Mouse (Mus musculus): ENCODE results near the gene Rangap1. TPM values are rescaled to one million over a fixed set of nuclear protein-coding genes. Genes with fewer than 3 reads are reported as not detected.
A peak's percentile ranks its signal among the peaks of the same experiment; 100 is the strongest.

Gene Rangap1
- polyA plus RNA-seq, 1 experiment from 2014 or later, result 95.7 TPM

DNA sequence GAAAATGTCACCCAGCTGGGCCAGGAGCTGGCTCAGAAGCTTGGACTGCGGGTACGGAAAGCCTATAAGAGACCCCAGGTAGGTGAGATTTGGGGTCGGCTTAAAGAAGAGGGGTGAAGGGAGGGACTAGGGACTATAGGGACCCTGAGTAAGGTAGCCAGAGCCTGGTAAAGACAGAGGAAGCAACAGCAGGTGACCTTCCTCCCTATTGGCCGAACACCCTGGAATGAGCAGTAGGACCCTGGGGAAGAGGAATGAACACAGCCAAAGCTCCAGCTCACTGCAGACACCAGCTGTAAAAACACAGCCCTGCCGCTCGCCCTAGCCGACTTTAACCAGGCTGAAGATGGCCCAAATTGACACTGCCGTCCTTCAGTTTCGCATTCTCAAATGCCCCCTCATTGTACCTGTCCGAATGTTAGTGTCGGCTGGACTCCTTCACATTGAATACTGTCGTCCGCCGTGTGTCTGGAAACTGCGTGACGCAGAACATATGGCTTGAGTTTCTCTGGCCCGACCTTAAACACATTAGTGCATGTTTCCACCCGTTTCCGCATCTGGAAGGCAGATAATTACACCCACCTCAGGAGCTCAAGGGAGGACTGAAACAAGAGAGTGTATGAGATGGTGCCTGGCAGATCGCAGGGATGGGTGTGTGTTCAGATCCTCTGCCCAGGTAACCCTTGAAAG, 27.2 kb upstream of the Rangap1 start:
- no peak overlapping the region for H3K4me3 ChIP-seq (ENCODE audit: low read length)
- no peaks in the 10 kb centered on the region for H3K4me1 ChIP-seq (replicated peaks; ENCODE audit: control insufficient read depth, insufficient read depth, low read length)
- H3K27me3 ChIP-seq (ENCODE audit: control insufficient read depth, insufficient read depth, low read depth, low read length), result no peaks in the 10 kb centered on the region
- peaks cover 47% of the 10 kb centered on the region for H3K36me3 ChIP-seq (ENCODE audit: control insufficient read depth, insufficient read depth, low read length)
- H3K9ac ChIP-seq (ENCODE audit: low read length), result no peak overlapping the region
- 83% methylated on average over 20 of the region's 20 CpGs for WGBS
- H3K27ac ChIP-seq (ENCODE audit: low read length), result no peak overlapping the region
- ATAC-seq (ENCODE audit: low read depth), result no peak
- no peaks in the 10 kb centered on the region for H3K9me3 ChIP-seq (ENCODE audit: control insufficient read depth, low read length)
- H3K4me2 ChIP-seq (ENCODE audit: low read depth, low read length), result no peak overlapping the region

DNA sequence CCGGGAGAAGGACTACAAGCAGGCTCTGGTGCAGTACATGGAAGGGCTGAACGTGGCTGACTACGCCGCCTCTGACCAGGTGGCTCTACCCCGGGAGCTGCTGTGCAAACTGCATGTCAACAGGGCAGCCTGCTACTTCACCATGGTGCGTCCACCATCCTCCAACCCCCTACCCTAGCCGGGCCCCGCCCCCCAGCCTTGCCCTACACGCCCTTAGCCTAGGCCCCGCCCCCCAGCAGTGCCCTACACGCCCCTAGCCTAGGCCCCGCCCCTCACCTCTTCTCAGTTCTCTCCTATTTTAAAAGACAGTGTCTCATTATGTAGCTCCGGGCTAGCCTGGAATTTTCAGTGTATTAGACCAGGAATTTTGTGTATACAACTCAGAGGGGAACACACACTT, 23.7 kb upstream of the Rangap1 start:
- Histone ChIP-seq H3K36me3 (ENCODE audit: control insufficient read depth, insufficient read depth, low read length) (peaks cover 35% of the 10 kb centered on the region), H3K4me1 (replicated peaks; ENCODE audit: control insufficient read depth, insufficient read depth, low read length) (no peaks in the 10 kb centered on the region), H3K9me3 (ENCODE audit: control insufficient read depth, low read length) (no peaks in the 10 kb centered on the region), H3K4me2 (ENCODE audit: low read depth, low read length) (no peak overlapping the region), H3K4me3 (ENCODE audit: low read length) (no peak overlapping the region), H3K9ac (ENCODE audit: low read length) (no peak overlapping the region), H3K27me3 (ENCODE audit: control insufficient read depth, insufficient read depth, low read depth, low read length) (no peaks in the 10 kb centered on the region), H3K27ac (ENCODE audit: low read length) (no peak overlapping the region)
- peak; percentile 27; the same call in 1 of the 2 replicates for ATAC-seq (ENCODE audit: low read depth)
- 52% methylated on average over 13 of the region's 13 CpGs for WGBS

DNA sequence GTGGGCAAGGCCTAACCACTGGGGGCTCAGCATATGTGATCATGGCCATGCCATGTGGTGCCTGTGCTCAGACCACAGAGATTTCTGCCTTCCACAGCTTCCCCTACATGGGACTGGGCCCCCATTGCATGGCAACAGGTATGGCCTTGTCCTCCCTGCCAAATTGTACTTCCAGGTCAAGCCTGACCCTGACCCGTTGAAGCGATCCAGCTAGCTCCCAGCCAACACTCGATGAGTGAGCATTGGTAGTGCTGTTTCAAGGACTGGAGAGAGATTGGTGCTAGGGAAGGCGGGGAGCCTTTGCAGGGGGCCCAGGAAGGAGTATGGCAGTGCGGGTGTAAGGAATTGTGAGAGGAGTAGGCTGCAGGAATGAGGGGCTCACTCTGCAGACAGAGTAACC, 21.1 kb upstream of the Rangap1 start:
- Histone ChIP-seq H3K4me1 (replicated peaks; ENCODE audit: control insufficient read depth, insufficient read depth, low read length) (no peaks in the 10 kb centered on the region), H3K27ac (ENCODE audit: low read length) (no peak overlapping the region), H3K9me3 (ENCODE audit: control insufficient read depth, low read length) (no peaks in the 10 kb centered on the region), H3K9ac (ENCODE audit: low read length) (no peak overlapping the region), H3K4me2 (ENCODE audit: low read depth, low read length) (no peak overlapping the region), H3K27me3 (ENCODE audit: control insufficient read depth, insufficient read depth, low read depth, low read length) (no peaks in the 10 kb centered on the region), H3K4me3 (ENCODE audit: low read length) (no peak overlapping the region), H3K36me3 (ENCODE audit: control insufficient read depth, insufficient read depth, low read length) (peaks cover 21% of the 10 kb centered on the region)
- no peak for ATAC-seq (ENCODE audit: low read depth)
- WGBS, result 86% methylated on average over 5 of the region's 5 CpGs

DNA sequence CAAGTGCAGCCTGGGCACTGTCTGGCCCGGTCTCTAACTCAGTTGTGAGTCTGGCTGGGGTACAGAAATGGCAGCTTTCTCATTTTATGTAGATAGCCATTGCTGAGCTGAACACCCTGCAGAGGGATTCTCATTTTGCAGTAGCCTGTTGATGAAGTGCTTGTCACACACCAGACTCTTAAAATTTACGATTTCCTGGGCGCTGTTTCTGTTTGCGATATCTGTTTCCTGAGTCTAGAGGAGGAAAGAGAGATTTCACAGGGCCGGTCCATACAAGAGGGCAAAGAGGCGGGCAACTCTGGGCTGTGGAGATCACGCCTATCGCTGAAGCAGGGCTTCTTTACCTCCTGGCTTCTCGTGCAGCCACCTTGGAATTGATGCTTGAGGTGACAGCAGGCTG, 20.3 kb upstream of the Rangap1 start:
- H3K4me3 ChIP-seq (ENCODE audit: low read length), result no peak overlapping the region
- H3K27me3 ChIP-seq (ENCODE audit: control insufficient read depth, insufficient read depth, low read depth, low read length), result no peaks in the 10 kb centered on the region
- H3K27ac ChIP-seq (ENCODE audit: low read length), result no peak overlapping the region
- no peak for ATAC-seq (ENCODE audit: low read depth)
- no peak overlapping the region for H3K9ac ChIP-seq (ENCODE audit: low read length)
- peaks cover 19% of the 10 kb centered on the region for H3K36me3 ChIP-seq (ENCODE audit: control insufficient read depth, insufficient read depth, low read length)
- WGBS, result 77% methylated on average over 9 of the region's 9 CpGs
- no peaks in the 10 kb centered on the region for H3K9me3 ChIP-seq (ENCODE audit: control insufficient read depth, low read length)
- no peak overlapping the region for H3K4me2 ChIP-seq (ENCODE audit: low read depth, low read length)
- no peaks in the 10 kb centered on the region for H3K4me1 ChIP-seq (replicated peaks; ENCODE audit: control insufficient read depth, insufficient read depth, low read length)

DNA sequence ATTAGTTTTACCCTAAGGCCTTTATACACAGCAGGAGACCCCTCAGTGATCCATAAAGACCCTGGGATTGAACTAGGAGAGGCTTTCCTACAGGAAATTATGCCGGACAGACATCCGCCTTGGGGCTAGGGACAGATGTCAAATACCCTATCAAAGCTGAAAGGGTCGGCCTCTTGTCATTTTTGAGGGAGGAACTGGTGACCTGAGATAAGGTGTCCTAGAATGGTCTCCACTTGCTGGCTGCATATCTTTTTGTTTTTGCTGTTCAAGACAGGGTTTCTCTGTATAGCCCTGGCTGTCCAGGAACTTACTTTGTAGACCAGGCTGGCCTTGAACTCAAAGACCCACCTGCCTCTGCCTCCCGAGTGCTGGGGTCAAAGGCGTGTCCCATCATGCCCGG, 19.2 kb upstream of the Rangap1 start:
- 85% methylated on average over 6 of the region's 6 CpGs for WGBS
- Histone ChIP-seq H3K36me3 (ENCODE audit: control insufficient read depth, insufficient read depth, low read length) (peaks cover 13% of the 10 kb centered on the region), H3K4me2 (ENCODE audit: low read depth, low read length) (no peak overlapping the region), H3K9ac (ENCODE audit: low read length) (no peak overlapping the region), H3K27me3 (ENCODE audit: control insufficient read depth, insufficient read depth, low read depth, low read length) (no peaks in the 10 kb centered on the region), H3K4me3 (ENCODE audit: low read length) (no peak overlapping the region), H3K27ac (ENCODE audit: low read length) (no peak overlapping the region), H3K9me3 (ENCODE audit: control insufficient read depth, low read length) (no peaks in the 10 kb centered on the region), H3K4me1 (replicated peaks; ENCODE audit: control insufficient read depth, insufficient read depth, low read length) (no peaks in the 10 kb centered on the region)
- ATAC-seq (ENCODE audit: low read depth), result no peak

DNA sequence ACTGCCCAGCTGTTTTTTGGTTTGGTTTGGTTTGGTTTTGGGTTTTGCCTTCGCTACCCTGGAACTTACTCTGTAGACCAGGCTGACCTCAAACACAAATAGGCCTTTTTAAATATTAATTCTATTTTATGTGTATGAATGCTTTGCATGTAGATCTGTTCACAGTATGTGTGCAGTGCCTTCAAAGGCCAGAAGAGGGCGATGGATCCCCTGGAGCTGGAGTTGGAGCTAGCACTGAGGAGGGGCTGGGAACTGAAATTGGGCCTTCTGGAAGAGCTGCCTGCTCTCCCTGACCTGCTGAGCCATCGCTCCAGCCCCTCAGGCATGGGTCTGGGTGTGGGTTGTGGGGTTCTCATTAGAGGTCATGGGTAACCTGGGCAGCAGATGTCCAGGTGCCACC, 16.6 kb upstream of the Rangap1 start:
- Histone ChIP-seq H3K36me3 (ENCODE audit: control insufficient read depth, insufficient read depth, low read length) (0 out of 2 replicates have a peak, but pooled peaks cover 4% of the 10 kb centered on the region), H3K4me2 (ENCODE audit: low read depth, low read length) (no peak overlapping the region), H3K4me1 (replicated peaks; ENCODE audit: control insufficient read depth, insufficient read depth, low read length) (no peaks in the 10 kb centered on the region), H3K9ac (ENCODE audit: low read length) (no peak overlapping the region), H3K27ac (ENCODE audit: low read length) (no peak overlapping the region), H3K27me3 (ENCODE audit: control insufficient read depth, insufficient read depth, low read depth, low read length) (no peaks in the 10 kb centered on the region), H3K9me3 (ENCODE audit: control insufficient read depth, low read length) (no peaks in the 10 kb centered on the region), H3K4me3 (ENCODE audit: low read length) (no peak overlapping the region)
- no peak for ATAC-seq (ENCODE audit: low read depth)
- 88% methylated on average over 3 of the region's 3 CpGs for WGBS

DNA sequence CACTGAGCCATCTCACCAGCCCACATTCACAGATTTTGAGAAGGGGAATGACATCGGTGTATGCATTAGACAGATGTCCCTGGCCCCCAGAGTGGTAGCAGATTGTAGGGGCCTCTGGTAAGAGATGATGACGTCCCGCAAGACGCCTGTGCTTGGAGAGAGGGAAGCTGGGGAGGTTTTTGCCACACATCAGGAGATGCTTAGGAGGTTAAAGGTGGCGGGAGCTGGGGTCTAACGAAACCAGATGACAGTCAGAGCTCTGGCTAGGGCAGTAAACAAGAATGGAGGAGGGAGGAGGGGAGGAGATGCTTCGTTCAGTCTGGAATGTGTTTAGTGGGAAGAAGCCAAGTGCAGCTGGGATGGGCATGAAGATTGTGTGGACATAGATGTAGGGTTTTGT, 16.1 kb upstream of the Rangap1 start:
- 84% methylated on average over 7 of the region's 7 CpGs for WGBS
- Histone ChIP-seq H3K4me3 (ENCODE audit: low read length) (no peak overlapping the region), H3K9ac (ENCODE audit: low read length) (no peak overlapping the region), H3K27me3 (ENCODE audit: control insufficient read depth, insufficient read depth, low read depth, low read length) (no peaks in the 10 kb centered on the region), H3K4me2 (ENCODE audit: low read depth, low read length) (no peak overlapping the region), H3K36me3 (ENCODE audit: control insufficient read depth, insufficient read depth, low read length) (0 out of 2 replicates have a peak, but pooled peaks cover 4% of the 10 kb centered on the region), H3K9me3 (ENCODE audit: control insufficient read depth, low read length) (no peaks in the 10 kb centered on the region), H3K27ac (ENCODE audit: low read length) (no peak overlapping the region), H3K4me1 (replicated peaks; ENCODE audit: control insufficient read depth, insufficient read depth, low read length) (no peaks in the 10 kb centered on the region)
- ATAC-seq (ENCODE audit: low read depth), result no peak

DNA sequence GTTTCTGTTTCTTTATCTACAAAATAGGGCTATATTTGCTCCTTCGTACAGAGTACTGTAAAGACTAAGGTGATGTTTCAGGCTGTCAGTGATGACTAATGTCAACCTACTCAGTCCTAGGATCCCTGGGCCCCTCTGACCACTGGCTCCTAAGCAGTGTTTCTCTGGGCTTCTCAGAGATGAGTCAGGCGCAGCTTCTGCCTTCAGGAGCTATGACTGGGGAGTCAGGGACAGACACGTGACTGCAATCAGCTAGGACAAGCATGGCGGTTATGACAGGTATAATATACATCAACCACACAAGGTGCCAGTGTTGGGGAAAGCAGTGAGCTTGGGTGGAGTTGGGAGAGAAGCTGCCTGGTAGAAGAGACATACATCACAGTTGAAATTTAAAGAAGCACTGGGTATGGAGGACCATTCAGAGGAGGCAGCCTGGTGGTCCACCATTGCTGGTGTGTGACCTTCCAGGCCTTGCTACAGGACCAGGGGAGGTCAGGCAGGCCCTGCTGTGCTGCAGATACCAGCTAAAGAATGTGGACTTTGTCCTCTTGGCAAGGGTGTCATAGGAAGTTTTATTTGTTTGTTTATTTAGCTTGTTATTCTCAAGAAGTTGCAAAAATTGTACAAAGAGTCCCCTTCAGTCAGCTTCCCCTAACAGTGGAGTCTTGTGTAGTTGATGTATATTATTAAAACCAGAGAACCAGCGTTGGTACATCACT, 15.2 kb upstream of the Rangap1 start:
- Histone ChIP-seq H3K36me3 (ENCODE audit: control insufficient read depth, insufficient read depth, low read length) (0 out of 2 replicates have a peak, but pooled peaks cover 4% of the 10 kb centered on the region), H3K9me3 (ENCODE audit: control insufficient read depth, low read length) (no peaks in the 10 kb centered on the region), H3K4me1 (replicated peaks; ENCODE audit: control insufficient read depth, insufficient read depth, low read length) (no peaks in the 10 kb centered on the region), H3K27me3 (ENCODE audit: control insufficient read depth, insufficient read depth, low read depth, low read length) (no peaks in the 10 kb centered on the region), H3K9ac (ENCODE audit: low read length) (no peak overlapping the region), H3K4me3 (ENCODE audit: low read length) (no peak overlapping the region), H3K4me2 (ENCODE audit: low read depth, low read length) (no peak overlapping the region), H3K27ac (ENCODE audit: low read length) (no peak overlapping the region)
- WGBS, result 82% methylated on average over 5 of the region's 5 CpGs
- no peak for ATAC-seq (ENCODE audit: low read depth)

DNA sequence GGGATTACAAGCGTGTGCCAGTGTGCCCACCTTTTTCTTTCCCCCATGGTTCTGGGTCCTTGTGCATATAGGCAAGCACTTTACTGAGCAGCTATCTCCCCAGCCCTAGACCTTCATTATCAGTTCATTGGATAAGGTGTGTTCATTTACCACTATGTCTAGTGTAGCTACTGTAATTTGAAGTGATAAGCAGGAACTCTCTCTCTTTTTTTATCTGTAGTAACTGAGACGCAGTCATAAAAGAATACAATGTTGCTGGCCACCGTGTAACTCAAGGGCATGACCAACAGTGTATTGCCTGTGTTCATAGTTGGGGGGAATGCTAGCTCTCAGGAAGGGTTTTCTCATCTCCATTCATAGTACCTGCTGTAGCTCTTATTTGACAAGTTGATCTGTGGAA, 14.2 kb upstream of the Rangap1 start:
- Histone ChIP-seq H3K9ac (ENCODE audit: low read length) (no peak overlapping the region), H3K9me3 (ENCODE audit: control insufficient read depth, low read length) (no peaks in the 10 kb centered on the region), H3K27me3 (ENCODE audit: control insufficient read depth, insufficient read depth, low read depth, low read length) (no peaks in the 10 kb centered on the region), H3K4me3 (ENCODE audit: low read length) (no peak overlapping the region), H3K36me3 (ENCODE audit: control insufficient read depth, insufficient read depth, low read length) (peaks cover 10% of the 10 kb centered on the region; the same call in 1 of the 2 replicates), H3K27ac (ENCODE audit: low read length) (no peak overlapping the region), H3K4me1 (replicated peaks; ENCODE audit: control insufficient read depth, insufficient read depth, low read length) (no peaks in the 10 kb centered on the region), H3K4me2 (ENCODE audit: low read depth, low read length) (no peak overlapping the region)
- ATAC-seq (ENCODE audit: low read depth), result no peak
- WGBS, result 94% methylated on average over 3 of the region's 3 CpGs

Data from lung, embryonic 16.5 days (tissue).